Mouse (Mus musculus) liver, embryonic 14.5 days (tissue): ENCODE data around the gene Fbxl17.

Experiments
- CTCF ChIP-seq: IDR thresholded peaks from 2 replicates; pipeline ENCODE4 v1.5.1; 2016; ENCODE audit warnings: antibody characterized with exemption, low read depth, control low read depth
- EP300 ChIP-seq: IDR thresholded peaks from 2 replicates; pipeline ENCODE4 v1.6.1; 2016; ENCODE audit warnings: antibody characterized with exemption, low read depth

- no peak for TF ChIP-seq CTCF
- TF ChIP-seq EP300, result no peak
Observed at GRCm38 (mm10) chr17:63312804-63313203, 187.0 kb downstream of the Fbxl17 start.
